Mouse (Mus musculus): ENCODE measurements around the gene Ktn1. TPM values are rescaled to one million over a fixed set of nuclear protein-coding genes. Genes with fewer than 3 reads are reported as not detected.

The Ktn1 gene
- polyA plus RNA-seq, 1 experiment from 2014 or later: 102 TPM

GRCm38 (mm10) chr14:47742674-47743073, 94.4 kb downstream of the Ktn1 start:
- no peak overlapping the region for H3K9ac ChIP-seq
- no peaks in the 10 kb centered on the region for H3K9me3 ChIP-seq
- no peak for ATAC-seq (ENCODE audit: low FRiP score)
- no peak overlapping the region for H3K4me3 ChIP-seq (replicated peaks)
- no peak overlapping the region for H3K4me2 ChIP-seq
- H3K4me1 ChIP-seq: no peaks in the 10 kb centered on the region
- 92% methylated on average over 7 of the region's 7 CpGs for WGBS
- peaks cover 10% of the 10 kb centered on the region for H3K36me3 ChIP-seq (replicated peaks)
- no peaks in the 10 kb centered on the region for H3K27me3 ChIP-seq
- H3K27ac ChIP-seq: no peak overlapping the region

GRCm38 (mm10) chr14:47745086-47745485, 96.8 kb downstream of the Ktn1 start:
- WGBS: 93% methylated on average over 4 of the region's 4 CpGs
- Histone ChIP-seq H3K27ac (0 out of 2 replicates have a peak overlapping the region, but pooled peaks have one; percentile 13), H3K36me3 (replicated peaks) (no peaks in the 10 kb centered on the region; the same call in none of the 2 replicates), H3K4me2 (no peak overlapping the region), H3K9me3 (no peaks in the 10 kb centered on the region), H3K4me1 (no peaks in the 10 kb centered on the region), H3K4me3 (replicated peaks) (no peak overlapping the region), H3K27me3 (no peaks in the 10 kb centered on the region), H3K9ac (no peak overlapping the region)
- no peak for ATAC-seq (ENCODE audit: low FRiP score)

- no peaks in the 10 kb centered on the region for H3K9me3 ChIP-seq
- no peak overlapping the region for H3K4me3 ChIP-seq (replicated peaks)
- no peaks in the 10 kb centered on the region for H3K4me1 ChIP-seq
- no peak overlapping the region for H3K9ac ChIP-seq
- ATAC-seq (ENCODE audit: low FRiP score): no peak
- H3K4me2 ChIP-seq: no peak overlapping the region
- 87% methylated on average over 9 of the region's 9 CpGs for WGBS
- H3K36me3 ChIP-seq (replicated peaks): no peaks in the 10 kb centered on the region; the same call in none of the 2 replicates
- H3K27ac ChIP-seq: no peak overlapping the region
- H3K27me3 ChIP-seq: no peaks in the 10 kb centered on the region
Measured at GRCm38 (mm10) chr14:47747536-47747935, 99.3 kb downstream of the Ktn1 start.

- WGBS: 76% methylated on average over 3 of the region's 3 CpGs
- Histone ChIP-seq H3K4me3 (replicated peaks) (no peak overlapping the region), H3K27me3 (no peaks in the 10 kb centered on the region), H3K36me3 (replicated peaks) (no peaks in the 10 kb centered on the region; the same call in 1 of the 2 replicates), H3K4me2 (no peak overlapping the region), H3K4me1 (no peaks in the 10 kb centered on the region), H3K9me3 (no peaks in the 10 kb centered on the region), H3K9ac (no peak overlapping the region), H3K27ac (no peak overlapping the region)
- no peak for ATAC-seq (ENCODE audit: low FRiP score)
Measured at GRCm38 (mm10) chr14:47748714-47749113, 100.5 kb downstream of the Ktn1 start.

GRCm38 (mm10) chr14:47751422-47752205, 103.4 kb downstream of the Ktn1 start:
- H3K4me2 ChIP-seq: no peak overlapping the region
- no peak for ATAC-seq (ENCODE audit: low FRiP score)
- no peaks in the 10 kb centered on the region for H3K4me1 ChIP-seq
- no peak overlapping the region for H3K27ac ChIP-seq
- WGBS: 56% methylated on average over 8 of the region's 8 CpGs
- no peak overlapping the region for H3K4me3 ChIP-seq (replicated peaks)
- H3K36me3 ChIP-seq (replicated peaks): no peaks in the 10 kb centered on the region; the same call in 1 of the 2 replicates
- no peaks in the 10 kb centered on the region for H3K27me3 ChIP-seq
- H3K9me3 ChIP-seq: no peaks in the 10 kb centered on the region
- no peak overlapping the region for H3K9ac ChIP-seq

DNA sequence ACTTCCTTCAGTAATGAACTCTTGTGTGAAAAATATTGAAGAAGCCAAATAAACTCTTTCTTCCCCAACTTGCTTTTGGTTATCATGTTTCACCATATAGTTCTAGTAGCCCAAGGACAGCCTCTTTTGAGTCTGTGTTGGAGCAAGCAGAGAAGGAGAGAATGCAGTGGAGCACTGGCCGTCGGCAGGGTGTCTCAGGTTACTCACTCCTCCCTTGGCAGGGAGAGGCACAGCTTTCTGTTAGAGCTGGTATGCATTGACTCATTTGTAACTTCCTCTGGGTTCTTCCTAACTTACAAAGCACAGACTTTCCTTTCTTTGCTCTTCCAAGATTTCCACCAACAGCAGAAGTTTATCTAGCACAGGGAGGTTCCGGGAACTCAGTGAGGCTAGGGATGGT, 105.3 kb downstream of the Ktn1 start:
- no peak for ATAC-seq (ENCODE audit: low FRiP score)
- H3K27ac ChIP-seq: no peak overlapping the region
- no peak overlapping the region for H3K9ac ChIP-seq
- H3K27me3 ChIP-seq: no peaks in the 10 kb centered on the region
- H3K4me1 ChIP-seq: no peaks in the 10 kb centered on the region
- H3K4me2 ChIP-seq: no peak overlapping the region
- H3K36me3 ChIP-seq (replicated peaks): no peaks in the 10 kb centered on the region
- H3K9me3 ChIP-seq: no peaks in the 10 kb centered on the region
- H3K4me3 ChIP-seq (replicated peaks): no peak overlapping the region
- WGBS: 62% methylated on average over 3 of the region's 3 CpGs

GRCm38 (mm10) chr14:47754253-47754897, 106.1 kb downstream of the Ktn1 start:
- H3K4me3 ChIP-seq (replicated peaks): no peak overlapping the region
- no peak overlapping the region for H3K27ac ChIP-seq
- no peaks in the 10 kb centered on the region for H3K36me3 ChIP-seq (replicated peaks)
- no peak overlapping the region for H3K4me2 ChIP-seq
- H3K9me3 ChIP-seq: no peaks in the 10 kb centered on the region
- H3K4me1 ChIP-seq: no peaks in the 10 kb centered on the region
- H3K9ac ChIP-seq: no peak overlapping the region
- no peak for ATAC-seq (ENCODE audit: low FRiP score)
- WGBS: 84% methylated on average over 4 of the region's 4 CpGs
- H3K27me3 ChIP-seq: no peaks in the 10 kb centered on the region

- H3K36me3 ChIP-seq (replicated peaks): no peaks in the 10 kb centered on the region
- no peaks in the 10 kb centered on the region for H3K27me3 ChIP-seq
Measured at GRCm38 (mm10) chr14:47756411-47757065, 108.3 kb downstream of the Ktn1 start.

DNA sequence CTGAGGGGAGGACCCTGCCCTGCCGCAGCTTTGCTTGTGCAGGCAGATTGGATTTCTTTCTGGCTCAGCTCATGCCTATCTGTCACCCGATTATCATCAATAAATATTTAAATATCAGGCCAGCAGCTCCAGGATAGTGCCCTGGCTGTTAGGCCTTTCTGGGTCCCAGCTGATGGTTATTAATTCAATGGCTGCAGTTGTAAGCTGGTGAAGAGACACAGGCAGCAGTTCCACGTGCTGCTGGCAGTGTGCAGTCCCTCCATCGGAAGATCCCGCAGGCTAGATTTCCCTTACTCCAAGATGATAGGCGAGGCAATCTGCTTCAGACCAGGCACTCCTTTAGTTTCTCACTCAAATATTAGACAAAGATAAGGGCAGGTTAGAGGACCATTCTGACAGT, 116.9 kb downstream of the Ktn1 start:
- 0 out of 2 replicates have a peak, but pooled peaks cover 3% of the 10 kb centered on the region for H3K4me1 ChIP-seq
- no peaks in the 10 kb centered on the region for H3K36me3 ChIP-seq (replicated peaks)
- H3K4me3 ChIP-seq (replicated peaks): no peak overlapping the region
- 79% methylated on average over 6 of the region's 6 CpGs for WGBS
- H3K9ac ChIP-seq: no peak overlapping the region
- no peak overlapping the region for H3K27ac ChIP-seq
- no peaks in the 10 kb centered on the region for H3K27me3 ChIP-seq
- no peak overlapping the region for H3K4me2 ChIP-seq
- H3K9me3 ChIP-seq: no peaks in the 10 kb centered on the region
- no peak for ATAC-seq (ENCODE audit: low FRiP score)

More at GRCm38 (mm10) chr14:47756411-47757065, 108.3 kb downstream of the Ktn1 start:
- no peak overlapping the region for H3K4me2 ChIP-seq
- no peaks in the 10 kb centered on the region for H3K9me3 ChIP-seq
- H3K27ac ChIP-seq: no peak overlapping the region
- WGBS: 91% methylated on average over 9 of the region's 9 CpGs
- H3K4me1 ChIP-seq: no peaks in the 10 kb centered on the region
- H3K4me3 ChIP-seq (replicated peaks): no peak overlapping the region
- no peak for ATAC-seq (ENCODE audit: low FRiP score)
- no peak overlapping the region for H3K9ac ChIP-seq

DNA sequence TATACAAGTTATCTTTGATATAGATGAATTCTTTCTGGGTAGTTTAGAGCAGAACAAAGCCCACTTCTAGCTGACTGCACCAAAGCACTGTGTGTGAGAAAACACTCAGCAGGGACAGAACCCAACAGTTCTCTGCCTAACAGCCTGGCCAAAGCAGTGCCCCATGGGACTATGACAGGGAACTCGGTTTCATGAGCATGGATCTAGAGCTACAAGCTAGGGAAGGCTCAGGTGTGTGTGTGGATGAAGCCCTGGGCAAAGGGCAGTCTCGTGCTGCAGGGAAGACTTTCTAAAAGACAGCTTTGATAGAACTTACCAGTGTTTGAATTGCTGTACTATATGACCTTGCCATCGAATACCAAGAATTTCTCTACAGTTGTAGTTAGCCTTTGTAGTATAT, 117.5 kb downstream of the Ktn1 start:
- no peaks in the 10 kb centered on the region for H3K36me3 ChIP-seq (replicated peaks)
- 85% methylated on average over 3 of the region's 3 CpGs for WGBS
- H3K9ac ChIP-seq: no peak overlapping the region
- H3K9me3 ChIP-seq: no peaks in the 10 kb centered on the region
- H3K27ac ChIP-seq: no peak overlapping the region
- no peaks in the 10 kb centered on the region for H3K27me3 ChIP-seq
- H3K4me3 ChIP-seq (replicated peaks): no peak overlapping the region
- 0 out of 2 replicates have a peak, but pooled peaks cover 3% of the 10 kb centered on the region for H3K4me1 ChIP-seq
- no peak overlapping the region for H3K4me2 ChIP-seq
- no peak for ATAC-seq (ENCODE audit: low FRiP score)

DNA sequence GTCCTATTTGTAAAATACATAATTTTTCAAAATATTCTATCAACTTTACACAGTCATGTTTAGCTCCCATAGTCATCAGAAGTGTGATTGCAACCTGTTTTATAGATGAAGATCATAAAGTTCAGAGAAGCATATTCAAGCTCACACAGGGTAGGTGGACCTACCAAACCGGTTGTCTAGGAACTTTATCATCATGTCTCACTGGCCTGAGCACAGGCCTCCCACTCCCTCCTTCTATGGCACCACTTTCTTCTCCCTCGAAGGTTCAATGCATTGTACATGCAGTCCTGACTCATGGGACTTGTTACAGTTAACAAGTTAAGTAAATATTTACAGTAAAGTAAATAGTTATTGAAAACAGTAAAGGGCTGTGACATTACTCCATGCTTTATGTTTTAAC, 118.1 kb downstream of the Ktn1 start:
- Histone ChIP-seq H3K9ac (no peak overlapping the region), H3K4me2 (no peak overlapping the region), H3K4me1 (0 out of 2 replicates have a peak, but pooled peaks cover 3% of the 10 kb centered on the region), H3K27me3 (no peaks in the 10 kb centered on the region), H3K27ac (no peak overlapping the region), H3K4me3 (replicated peaks) (no peak overlapping the region), H3K9me3 (no peaks in the 10 kb centered on the region), H3K36me3 (replicated peaks) (no peaks in the 10 kb centered on the region)
- no peak for ATAC-seq (ENCODE audit: low FRiP score)
- 90% methylated on average over 2 of the region's 2 CpGs for WGBS

- H3K4me1 ChIP-seq: no peaks in the 10 kb centered on the region
- no peak overlapping the region for H3K4me3 ChIP-seq (replicated peaks)
- no peak overlapping the region for H3K9ac ChIP-seq
- H3K36me3 ChIP-seq (replicated peaks): no peaks in the 10 kb centered on the region
- no peak overlapping the region for H3K27ac ChIP-seq
- H3K27me3 ChIP-seq: no peaks in the 10 kb centered on the region
- 93% methylated on average over 4 of the region's 4 CpGs for WGBS
- ATAC-seq (ENCODE audit: low FRiP score): no peak
- H3K4me2 ChIP-seq: no peak overlapping the region
- H3K9me3 ChIP-seq: no peaks in the 10 kb centered on the region
Measured at GRCm38 (mm10) chr14:47771496-47771895, 123.2 kb downstream of the Ktn1 start.

All from forebrain, embryonic 12.5 days (tissue).